Mouse (Mus musculus) cerebellum, adult 18-20 months (tissue): ENCODE measurements around the gene Spryd4.
A peak's percentile ranks its signal among the peaks of the same experiment; 100 is the strongest.
"Not testable (repeated sequence)": the region's sequence is repeated elsewhere in the genome, so short reads cannot be mapped to it uniquely, and the experiment has no call there.

ENCODE experiments used
- DNase-seq, 2 experiments: peaks; one replicate each; pipeline ENCODE4 v3.0.0; 2021

Spryd4 gene

DNA sequence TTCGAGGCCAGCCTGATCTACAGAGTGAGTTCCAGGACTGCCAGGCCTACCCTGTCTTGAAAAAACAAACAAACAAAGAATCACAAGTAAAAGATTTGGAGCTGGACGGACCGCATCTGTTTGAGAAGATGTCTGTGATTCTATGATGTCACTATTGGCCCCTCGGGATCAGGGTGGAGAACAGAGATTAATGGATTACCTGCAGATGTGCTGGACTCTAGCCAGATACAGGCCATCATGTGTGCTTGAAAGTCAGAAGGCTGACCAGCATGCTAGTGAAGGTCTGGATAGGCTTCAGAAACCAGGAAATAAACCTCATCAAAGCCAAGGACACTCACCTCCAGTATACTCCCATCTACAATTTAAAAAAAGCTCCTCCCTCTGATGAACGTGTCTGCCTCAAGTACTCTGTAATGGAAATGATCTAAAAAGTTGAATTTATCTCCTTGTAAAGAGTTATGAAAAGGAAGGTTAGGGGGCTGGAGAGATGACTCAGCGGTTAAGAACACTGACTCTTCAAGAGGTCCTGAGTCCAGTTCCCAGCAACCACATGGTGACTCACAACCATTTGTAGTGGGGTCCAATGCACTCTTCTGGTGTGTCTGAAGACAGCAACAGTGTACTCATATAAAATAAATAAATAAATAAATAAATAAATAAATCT lies 26.2 kb downstream of the Spryd4 start:
- DNase-seq, result no peak

DNA sequence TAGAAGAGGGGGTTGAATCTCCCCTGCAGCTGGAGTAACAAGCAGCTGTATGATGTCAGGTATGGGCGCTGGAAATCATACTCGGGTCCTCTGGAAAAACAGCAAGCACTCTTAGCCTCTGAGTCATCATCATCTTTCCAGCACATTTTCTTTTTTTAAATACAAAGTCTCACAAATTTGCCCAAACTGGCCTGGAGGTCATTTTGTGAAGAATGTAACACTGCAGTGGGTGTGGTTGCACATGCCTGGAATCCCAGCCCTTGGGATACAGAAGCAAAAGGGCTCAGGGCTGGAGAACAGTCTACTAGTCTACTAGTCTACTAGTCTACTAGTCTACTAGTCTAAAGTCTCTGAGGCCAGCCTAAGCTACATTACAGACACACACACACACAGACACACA lies 27.3 kb downstream of the Spryd4 start:
- no peak for DNase-seq

DNA sequence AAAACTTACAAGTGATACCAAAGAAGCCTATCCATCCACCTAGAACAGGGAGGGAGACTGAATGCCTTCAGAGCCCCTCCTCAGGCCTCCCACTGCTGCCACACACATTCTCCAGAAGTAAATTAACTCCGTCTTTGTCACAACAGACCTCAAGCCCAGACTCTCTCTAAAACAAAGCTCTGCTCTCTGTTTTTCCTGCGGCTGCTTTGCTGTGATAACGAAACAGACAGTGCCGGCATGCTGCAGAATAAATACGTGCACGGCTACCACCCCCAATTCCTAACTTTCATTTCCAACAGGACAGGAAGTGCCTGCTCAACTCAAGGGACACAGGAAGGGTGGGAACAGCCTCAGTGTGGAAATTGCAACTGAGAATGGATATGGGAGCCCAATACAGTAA lies 31.6 kb downstream of the Spryd4 start, which contains the start of gene Rbms2:
Gene Rbms2 (minus strand): TSS at position 309 of the 400 bp plus-strand sequence.
- DNase-seq, result no peak

DNA sequence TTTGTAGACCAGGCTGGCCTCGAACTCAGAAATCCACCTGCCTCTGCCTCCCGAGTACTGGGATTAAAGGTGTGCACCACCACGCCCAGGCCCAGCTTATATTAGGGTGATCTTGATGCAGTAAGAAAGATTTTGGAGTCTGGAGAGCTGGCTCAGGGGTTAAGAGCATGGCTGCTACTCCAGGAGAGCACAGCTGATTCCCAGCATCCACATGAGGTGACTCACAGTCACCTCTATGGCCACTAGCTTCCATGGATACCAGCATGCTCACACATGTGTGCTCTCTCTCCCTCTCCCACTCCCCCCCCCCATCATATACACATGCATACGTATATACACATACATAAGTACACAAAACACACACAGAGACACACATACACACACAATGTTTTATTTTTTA lies 34.3 kb downstream of the Spryd4 start:
- DNase-seq, result no peak

DNA sequence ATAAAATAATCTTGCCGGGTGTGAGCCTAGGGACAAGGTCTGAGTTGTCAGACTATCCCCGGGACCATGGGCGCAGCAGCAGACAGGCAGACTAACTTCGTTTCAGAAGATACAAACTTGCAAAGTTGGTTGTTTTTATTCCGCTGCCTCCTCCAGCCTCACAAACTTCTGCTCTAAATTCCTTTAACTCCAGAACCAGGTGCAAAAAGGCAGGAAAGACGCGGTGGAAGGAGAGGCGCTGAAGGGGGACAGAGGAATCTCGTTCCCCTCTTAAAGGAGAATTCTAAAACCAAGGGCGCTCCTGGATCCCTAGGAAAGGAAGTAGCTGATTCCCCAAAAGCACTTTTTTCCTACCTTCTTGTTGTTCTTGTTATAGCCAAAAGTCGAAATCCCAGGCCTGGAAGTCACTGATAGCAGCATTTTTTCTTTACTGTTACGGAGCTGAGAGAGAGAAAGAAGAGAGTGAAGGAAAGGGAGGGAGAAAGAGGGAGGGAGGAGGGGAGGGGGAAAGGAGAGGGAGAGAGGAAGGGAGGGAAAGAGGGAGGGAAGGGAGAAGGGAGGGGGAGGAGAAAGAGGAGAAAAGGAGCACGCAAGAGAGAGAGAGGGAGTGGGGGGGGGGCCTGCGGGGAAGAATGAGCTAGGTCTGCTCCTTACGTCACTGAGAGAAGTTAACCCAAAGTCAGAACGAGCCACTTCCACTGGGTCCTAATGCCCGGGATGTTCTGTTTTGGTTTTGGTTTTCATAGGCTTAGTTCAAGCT lies 35.4 kb downstream of the Spryd4 start:
- peak; percentile 75 to 85 for DNase-seq

DNA sequence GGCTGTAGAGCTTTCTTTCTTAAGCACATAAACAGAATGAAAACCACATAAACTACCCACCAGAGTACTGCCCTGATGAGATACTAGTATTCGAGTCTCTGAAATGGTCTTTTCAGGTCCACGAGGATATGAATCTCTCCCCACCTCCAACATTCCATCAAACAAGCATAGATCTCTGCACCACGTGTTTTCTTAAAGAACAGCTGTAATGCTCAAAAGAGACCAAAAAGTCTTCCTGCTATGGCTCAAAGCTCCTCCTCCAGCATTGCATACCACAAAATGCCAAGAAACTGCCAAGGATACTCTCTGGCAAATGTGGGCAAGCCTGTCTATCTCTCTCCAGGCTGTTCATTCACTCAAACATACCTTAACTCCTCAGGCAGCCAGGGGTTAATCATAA lies 36.3 kb downstream of the Spryd4 start:
- no peak for DNase-seq

DNA sequence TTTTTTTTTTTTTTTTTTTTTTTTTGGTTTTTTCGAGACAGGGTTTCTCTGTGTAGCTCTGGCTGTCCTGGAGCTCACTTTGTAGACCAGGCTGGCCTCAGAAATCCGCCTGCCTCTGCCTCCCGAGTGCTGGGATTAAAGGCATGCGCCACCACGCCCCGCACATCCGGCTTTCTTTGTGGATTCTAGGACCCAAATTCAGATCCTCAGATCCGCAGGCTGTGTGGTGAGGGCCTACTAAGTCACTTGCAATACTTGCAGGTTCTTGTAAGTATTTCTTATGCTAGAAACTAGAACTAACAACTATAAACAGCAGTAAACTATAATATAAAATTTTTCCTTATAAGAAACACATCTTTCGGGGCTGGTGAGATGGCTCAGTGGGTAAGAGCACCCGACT lies 40.3 kb downstream of the Spryd4 start:
- not testable (repeated sequence) for DNase-seq

DNA sequence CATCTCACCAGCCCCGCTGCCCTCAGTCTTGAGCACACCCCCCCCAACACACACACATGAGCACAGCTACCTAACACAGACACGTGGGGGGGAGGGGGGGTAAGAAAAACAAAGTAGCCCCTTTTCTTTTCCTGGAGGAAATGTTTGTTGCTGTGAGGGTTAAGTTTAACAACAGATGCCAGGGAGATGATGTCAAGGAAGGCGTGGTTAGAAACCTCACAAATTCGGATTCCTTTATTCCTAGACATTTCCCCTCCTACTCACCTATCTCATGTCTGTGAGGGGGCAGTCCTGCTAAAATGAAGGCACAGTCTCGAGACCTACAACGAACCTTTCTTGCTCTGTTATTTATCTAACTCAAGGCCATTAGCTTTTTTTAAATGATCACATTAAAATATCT lies 44.5 kb downstream of the Spryd4 start:
- no peak for DNase-seq

DNA sequence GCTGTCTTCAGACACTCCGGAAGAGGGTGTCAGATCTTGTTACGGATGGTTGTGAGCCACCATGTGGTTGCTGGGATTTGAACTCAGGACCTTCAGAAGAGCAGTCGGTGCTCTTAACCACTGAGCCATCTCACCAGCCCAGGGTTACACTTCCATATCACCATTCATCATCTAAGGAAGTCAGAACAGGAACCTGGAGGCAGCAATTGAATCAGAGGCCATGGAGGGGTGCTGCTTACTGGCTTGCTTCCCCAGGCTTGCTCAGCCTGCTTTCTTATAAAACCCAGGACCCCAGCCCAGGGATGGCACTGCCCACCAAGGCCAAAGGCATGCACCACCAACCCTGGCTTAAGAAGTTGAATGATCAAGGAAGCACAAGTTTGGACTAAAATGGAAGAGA lies 45.9 kb downstream of the Spryd4 start:
- DNase-seq, result not testable (repeated sequence)
